Mouse (Mus musculus): ENCODE results near the gene Il1r2.

The Il1r2 gene

DNA sequence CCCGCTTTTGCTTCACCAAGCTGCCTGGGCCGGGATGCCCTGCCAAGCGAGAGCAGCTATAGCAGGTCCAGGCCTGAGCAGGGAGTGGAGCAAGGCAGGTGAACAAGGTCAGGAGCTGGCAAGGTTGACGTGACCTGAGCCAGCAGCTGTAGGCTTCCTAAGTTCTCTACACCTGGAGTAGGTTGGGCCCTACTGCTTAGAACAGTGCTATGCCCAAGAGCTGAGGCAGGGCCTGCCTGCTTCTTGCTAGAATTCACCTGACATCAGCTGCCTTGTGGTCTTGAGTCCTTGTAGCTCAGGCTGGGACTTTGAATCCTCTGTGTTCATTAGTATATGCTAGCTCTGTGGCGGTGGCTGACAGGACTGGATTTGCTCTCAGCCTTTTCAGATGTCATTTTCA lies at the start of gene Il1r2:
TSS of gene Il1r2 (plus strand) at position 301 of the 400 bp plus-strand sequence.
- DNase-seq (ENCODE audit: low read depth): no peak

DNA sequence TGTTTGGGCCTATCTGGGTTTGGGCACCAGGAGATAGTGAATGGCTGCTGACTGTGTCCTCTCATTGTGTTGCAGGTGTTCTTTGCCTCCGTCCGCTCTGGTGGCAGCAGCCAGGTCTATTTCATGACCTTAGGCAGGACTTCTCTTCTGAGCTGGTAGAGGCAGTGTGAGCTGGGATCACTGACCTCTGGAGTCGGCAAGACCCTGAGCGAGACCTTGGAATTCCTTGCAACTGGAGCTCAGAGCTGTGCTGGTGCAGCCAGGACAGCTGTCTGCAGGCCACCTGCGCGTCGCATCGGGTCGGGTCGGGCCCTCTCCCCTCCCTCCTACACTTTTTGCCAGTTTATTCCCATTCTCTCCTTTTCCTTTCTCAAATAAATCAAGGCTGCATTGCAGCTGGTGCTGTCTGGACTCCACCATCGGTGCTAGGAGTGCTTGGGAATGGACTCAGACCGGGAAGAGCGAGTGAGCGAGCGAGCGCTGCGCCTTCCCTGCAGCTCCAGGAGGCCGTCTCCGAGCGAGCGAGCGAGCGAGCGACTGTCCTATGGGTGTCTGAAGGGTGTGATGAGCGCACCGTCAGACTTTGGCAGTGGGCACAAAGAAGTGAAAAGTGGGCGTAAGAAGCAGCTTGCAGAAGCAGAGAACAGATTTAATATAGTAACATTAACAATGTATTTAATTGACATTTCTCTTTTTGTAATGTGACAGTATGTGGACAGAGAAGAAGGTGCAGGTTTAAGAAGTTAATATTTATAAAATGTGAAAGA lies 49.1 kb upstream of the Il1r2 start:
- DNase-seq (ENCODE audit: low read depth): no peak

DNA sequence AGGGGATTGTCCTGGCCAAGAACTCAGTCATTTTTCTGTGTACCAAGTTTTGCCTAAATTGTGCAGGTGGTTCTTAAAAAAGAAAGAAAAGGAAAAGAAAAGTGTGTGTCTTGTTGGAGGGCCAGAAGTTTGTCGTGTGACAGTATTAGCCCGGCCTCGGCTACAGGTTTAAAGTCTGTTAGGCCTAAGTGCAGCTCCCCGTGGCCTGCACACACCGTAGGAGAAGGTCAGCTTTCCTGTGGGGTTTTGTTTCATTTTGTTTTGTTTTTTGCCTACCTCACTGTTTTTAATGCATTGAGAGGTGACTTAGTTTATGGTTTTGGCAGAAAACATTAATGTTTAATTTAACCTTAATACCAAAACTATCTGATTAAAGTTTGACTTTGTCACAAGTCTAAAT lies 48.5 kb upstream of the Il1r2 start:
- DNase-seq (ENCODE audit: low read depth): no peak

DNA sequence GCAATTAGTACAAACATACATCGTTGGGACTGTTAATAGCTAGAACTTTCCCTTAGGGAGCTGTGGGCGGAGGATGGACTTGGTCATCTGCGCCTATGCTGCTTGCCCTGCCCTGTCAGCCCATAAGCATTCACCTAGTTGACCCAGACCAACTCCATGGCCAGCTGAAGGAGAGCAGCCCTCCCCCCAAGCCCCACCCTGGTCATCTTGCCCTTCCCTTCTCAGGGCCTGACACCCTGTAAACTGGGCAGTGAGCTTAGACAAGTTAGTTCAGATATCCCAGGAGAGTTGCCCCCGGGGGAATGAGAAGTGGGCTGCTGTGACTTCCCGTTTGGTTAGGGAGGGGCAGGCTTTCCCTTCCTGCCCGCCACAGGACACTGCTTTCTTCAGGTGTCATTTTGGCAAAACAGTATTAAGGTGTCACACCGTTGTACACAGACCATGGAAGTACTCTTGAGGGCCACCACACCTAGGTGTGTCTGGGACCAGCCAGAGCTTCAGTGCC lies 46.7 kb upstream of the Il1r2 start:
- no peak for DNase-seq (ENCODE audit: low read depth)

DNA sequence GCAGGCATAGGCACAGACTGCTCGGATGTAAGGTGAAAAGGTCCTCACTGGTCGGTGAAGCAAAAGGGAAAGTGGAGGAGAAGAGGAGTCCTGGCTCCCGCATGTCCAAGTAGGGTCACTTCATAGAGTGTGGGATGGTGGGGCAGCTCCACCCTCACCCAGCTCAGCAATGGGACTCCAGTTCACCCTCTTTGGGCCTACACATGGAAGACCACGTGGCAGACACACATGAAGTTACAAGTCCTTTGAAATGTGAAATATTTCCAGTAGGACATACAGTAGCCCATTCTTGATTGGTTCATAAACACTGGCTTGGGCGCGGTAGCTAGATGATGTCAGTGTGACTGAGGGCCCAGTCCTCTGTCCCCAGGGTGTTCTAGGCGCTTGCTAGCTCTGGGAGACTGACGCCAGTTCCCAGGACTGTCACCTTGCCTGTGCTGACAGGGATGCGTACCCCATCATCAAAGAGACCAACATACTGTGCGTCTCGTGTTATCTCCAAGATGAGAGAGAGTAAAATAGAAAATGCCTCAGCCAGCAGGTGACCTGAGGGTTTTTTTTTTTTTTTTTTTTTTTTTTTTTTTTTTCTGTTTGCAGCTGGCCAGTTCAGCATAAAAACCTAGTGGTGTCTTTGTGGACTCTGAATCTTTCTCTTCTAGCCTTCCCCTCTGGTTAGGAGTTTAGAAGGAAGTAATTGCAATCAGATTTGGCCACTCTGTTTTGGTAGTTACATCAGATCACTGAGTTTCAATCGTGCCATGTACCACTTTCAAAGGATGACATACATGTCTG lies 45.5 kb upstream of the Il1r2 start:
- DNase-seq (ENCODE audit: low read depth): no peak

DNA sequence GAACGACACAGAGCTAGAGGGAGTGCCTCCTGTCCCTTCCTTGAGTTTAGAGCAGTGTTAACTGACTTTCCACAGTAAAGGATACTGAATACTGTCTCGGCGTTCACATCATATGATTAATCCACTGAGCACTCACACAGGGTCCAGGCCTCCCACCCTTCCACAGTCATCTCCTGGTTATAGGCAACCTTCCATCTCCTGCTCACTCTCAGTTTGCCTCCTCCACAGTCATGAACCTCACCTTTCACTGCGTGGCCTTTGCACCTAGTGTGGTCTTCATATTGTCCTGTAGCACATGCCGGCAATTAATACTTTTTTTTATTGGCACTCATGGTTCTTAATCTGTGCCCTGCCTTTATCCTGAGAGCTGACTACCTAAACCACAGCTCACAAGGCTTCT lies 44.3 kb upstream of the Il1r2 start:
- DNase-seq (ENCODE audit: low read depth): no peak

DNA sequence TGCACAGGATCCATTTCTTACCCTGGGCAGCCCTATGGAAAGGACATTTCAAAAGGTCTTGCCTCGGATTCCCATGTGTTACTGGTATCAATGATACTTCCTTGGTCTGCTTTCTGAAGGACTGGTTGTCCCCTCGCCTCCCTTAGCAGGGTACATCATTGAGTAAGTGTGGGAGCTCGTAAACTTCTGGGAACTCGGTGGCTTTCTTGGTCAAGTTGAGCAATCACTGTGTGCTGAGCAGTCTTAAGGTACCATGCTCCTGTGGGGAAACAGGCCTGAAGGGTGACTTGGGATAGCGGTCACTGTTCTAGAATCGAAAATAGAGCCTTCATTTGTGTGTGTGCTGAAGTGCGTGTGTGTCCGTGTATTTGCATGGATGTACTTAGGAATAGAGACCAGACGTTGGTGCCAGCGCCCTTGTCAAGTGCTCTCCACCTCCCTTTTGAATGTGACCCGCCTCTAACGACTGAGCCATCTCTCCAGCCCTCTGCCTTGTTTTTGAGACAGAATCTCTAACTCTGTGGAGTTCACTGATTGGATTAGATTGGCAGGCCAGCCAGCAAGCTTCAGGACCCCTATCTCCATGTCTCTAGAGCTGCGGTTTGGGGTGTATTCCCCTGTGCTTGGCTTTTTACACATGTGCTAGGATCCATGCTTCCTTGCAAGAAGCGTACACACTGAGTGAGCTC lies 43.4 kb upstream of the Il1r2 start:
- no peak for DNase-seq (ENCODE audit: low read depth)

DNA sequence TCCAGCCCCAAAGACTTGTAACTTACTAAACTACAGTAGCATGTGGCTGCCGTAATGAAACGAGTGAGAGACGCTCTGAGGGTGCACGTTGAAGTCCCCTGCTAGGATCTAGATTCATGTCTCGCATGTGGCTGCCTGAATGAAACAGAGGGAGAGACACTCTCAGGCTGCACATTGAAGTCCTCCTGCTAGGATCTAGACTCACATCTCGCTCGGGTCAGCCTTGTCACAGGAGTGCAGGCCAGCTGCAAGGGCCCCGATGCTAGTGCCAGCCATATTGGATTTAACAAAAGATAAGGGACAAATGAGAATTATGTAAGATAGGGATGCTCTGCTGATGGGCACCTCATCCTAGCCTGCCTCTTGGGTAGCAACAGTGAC lies 42.9 kb upstream of the Il1r2 start:
- DNase-seq (ENCODE audit: low read depth): no peak

DNA sequence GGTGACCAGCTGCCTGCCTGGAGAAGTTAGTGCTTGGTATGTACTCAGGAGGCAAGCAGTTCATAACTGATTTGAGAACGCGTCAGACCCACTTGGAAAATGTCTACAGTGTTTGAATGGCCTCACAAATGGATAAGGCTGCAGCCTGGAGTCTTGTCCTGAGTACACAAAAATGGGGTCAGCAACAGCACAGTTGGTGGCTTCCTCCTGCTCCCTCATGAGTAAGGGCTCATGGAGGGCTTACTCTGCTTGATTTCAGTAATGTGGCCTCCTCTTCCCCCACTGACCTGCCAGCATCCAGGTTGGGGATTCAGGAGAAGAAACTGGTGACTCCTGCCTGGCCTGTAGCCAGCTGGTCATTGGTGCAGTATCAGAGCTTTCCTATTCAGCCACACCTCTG lies 42.3 kb upstream of the Il1r2 start:
- DNase-seq (ENCODE audit: low read depth): no peak

DNA sequence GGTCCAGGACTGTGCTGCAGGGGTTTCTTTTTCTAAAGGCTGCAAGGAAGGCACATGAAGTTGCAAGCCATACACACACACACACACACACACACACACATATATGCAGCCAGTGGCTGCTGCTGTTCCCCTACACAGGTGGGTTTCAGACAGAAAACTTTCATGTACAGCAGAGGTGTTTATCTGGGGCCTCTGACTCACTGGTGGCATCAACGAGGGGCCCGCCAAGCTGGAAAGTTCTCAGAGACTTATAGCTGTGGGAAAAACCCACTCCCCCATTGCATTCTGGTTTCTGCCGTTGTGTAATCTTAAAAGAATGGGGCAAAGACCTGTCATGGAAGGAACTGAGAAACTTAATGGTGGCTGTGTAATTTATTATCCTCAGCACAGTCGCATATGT lies 40.6 kb upstream of the Il1r2 start:
- no peak for DNase-seq (ENCODE audit: low read depth)

DNA sequence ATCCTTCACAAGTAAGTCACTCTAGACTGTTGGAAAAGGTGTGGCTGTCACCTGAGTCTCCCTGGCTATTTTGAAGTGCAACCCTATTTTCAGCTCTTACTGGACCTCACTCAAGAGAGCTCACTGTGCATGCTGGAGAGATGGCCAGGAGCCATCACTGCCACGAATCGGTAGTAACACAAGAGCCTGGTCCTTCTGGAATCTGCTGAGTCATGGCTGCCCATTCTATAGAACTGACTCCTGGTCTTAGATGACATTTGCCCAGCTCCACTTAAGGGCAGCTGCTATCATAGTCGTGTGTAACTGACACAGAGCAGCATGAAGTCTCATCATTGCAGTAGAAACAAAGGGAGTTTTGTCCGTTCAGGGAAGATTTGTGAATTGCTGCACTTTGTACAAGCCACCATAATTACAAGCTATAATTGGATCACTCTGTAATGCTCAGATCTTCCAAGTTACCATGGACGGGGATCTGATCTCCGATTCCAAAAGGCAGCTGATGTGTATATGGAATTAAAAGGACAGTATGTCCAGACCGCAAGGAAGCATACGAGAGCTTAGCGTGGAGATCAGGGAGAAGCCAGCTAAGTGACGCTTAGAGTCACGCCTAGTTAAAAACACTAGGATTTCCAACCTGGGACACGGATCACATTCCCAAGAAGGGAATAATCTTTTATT lies 40.0 kb upstream of the Il1r2 start:
- no peak for DNase-seq (ENCODE audit: low read depth)

DNA sequence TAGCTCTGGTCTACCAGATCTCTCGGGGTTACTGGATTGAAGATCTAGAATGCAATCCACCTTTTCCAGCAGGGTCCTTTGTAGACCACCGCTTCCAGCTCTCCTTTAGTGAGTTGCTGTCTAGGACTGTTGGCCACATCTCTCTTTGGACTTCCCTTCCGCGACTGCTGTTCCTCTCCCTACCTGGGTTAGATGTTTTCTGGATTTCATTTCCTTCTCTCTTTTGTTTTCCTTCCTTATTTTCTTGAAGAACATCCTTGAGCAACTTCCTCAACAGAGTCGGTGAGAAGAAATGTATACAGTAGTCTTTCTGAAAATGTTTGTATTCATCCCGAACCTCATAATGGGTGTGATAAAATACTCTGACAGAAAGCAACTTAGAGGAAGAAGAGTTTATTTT lies 36.0 kb upstream of the Il1r2 start:
- DNase-seq (ENCODE audit: low read depth): no peak

DNA sequence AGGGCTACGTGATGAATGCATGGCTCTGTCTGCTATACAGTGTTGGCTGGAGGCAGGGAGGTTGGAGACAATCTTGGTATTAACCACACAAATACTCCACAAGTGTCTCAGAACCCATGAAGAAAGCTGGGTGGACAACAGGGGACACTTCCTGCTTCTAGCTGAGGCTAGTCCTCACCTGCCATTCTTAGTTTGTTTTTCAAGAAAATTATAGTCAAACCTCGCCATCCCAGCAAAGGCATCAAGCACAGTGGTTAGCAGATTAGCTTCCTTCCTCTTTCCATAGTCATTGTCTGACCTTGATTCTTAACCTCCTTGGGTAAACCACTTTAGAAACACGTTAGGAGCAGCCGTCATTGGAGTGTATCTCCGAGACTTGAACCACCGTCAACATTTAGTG lies 28.2 kb upstream of the Il1r2 start:
- no peak for DNase-seq (ENCODE audit: low read depth)

DNA sequence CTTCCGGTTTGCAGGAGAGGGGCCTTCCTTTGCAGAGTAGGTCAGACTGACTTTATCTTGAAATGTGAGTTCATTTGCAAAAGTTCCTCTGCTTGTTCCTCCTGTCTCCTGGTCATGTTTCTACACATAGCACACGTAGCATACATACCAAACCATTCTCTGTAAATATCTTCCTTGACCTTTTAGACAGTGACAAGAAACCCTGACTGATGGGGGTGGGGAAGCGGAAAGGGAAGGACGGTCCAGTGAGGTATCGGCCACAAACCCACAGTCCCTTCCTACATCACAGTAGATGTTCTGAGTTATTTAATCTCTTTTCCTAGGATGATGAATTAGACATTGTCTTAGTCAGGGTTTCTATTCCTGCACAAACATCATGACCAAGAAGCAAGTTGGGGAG lies 27.3 kb upstream of the Il1r2 start:
- no peak for DNase-seq (ENCODE audit: low read depth)

DNA sequence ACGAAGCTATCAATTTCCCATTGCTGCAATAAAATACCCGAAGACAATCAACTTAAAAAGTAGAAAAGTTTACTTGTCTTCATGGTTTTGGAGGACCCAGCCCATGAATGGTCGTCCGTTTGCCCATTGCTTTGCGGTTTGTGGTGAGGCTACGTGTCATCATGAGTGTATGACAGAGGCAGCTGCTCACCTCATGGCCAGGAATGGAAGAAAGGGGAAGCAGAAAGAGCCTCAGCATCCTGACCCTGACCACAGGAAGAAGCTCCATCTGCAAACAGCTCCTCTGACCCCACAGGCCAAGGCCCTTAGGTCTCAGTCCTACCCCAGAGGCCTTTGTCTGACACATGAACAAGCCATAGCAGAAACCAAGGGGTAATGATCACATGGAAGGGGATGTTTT lies 22.7 kb upstream of the Il1r2 start:
- DNase-seq (ENCODE audit: low read depth): peak; percentile 47

DNA sequence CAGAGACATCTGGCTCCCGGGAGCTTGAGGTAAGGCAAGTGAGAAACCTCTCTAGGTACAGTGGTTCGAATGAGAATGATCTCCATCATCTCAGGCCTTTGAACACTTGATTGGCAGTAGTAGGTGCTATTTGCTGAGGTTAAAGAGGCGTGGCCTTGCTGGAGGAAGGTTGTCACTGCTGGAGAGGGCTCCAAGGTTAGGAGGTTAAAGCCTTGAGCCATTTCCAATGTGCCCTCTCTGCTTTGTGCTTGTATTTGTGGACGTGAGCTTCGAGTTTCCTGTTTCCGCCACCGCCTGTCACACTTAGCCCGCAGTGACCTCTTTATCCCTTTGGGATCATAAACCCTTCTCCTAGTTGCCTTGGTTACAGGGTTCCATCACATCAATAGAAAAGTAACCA lies 21.7 kb upstream of the Il1r2 start:
- no peak for DNase-seq (ENCODE audit: low read depth)

DNA sequence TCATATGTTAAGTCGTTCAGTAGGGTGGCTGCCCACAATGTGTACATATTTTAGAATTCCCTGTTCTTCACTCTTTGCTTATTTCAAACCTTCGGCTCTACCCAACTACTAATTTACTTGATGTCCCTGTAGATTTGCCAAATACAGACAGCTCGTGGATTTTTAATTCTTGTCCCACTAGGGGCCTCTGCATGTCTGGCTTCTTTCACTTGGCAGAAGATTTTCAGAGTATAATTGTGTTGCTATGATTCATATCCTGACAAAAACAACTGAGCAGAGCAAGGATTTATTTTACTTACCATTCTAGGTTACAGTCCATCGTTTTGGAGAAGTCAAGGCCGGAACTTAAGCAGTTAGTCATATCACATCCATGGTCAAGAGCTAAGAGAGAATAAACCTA lies 20.8 kb upstream of the Il1r2 start:
- no peak for DNase-seq (ENCODE audit: low read depth)

DNA sequence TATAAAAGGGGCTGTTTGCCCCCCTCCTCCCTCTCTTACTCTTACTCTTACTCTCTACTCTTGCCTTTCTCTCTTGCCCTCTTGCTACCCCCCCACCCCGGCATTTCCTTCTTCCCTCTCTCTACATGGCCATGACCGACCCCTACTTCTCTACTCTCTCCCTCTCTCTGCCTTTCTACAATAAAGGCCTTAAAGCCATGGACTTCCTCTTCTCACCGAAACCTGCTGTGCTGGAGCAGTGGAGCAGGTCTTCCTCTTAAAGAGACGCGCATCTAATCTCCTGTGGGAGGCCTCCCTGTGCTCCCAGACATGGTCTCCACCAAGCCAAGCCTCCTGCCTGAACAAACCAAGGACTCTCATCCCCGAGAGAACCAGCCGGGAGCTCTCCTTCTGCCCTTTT lies 18.8 kb upstream of the Il1r2 start:
- no peak for DNase-seq (ENCODE audit: low read depth)

DNA sequence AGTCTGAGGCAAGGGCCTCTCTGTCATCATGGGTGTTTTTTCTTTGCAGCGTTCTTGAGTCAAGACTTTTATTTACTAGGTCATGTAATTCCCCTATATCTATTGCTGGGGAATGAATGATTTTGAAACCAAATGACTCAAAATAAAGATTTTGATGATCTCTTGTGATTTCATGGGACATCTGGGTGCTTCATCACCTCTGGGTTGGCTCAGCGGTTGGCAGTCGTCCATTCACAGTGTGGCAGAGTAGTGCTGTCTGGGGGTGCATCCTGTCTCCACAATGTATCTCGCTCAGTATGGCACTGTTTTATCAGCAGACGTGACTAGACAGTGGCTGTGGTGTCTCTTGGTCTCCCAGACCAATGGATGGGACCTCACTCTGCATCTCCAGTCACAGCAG lies 17.9 kb upstream of the Il1r2 start:
- DNase-seq (ENCODE audit: low read depth): no peak

DNA sequence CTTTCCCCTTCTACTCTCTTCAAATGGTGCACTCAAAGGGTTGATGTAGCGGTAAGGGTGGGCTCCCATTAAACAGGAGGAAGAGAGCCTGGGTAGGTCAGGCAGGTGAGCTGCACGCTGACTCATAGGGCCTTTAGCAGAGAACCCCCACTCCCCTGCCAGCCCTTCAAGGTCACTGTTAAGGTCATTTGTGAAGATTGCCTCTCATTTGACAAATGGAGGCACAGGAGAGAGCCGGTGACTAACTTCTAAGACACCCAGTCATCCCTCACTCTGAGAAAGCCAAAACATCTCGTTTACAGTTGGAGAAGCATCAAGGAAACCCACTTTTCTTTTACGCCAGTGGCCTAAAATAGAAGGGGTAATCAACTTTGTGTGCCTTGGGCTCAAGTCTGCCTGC lies 16.5 kb upstream of the Il1r2 start:
- DNase-seq (ENCODE audit: low read depth): no peak

DNA sequence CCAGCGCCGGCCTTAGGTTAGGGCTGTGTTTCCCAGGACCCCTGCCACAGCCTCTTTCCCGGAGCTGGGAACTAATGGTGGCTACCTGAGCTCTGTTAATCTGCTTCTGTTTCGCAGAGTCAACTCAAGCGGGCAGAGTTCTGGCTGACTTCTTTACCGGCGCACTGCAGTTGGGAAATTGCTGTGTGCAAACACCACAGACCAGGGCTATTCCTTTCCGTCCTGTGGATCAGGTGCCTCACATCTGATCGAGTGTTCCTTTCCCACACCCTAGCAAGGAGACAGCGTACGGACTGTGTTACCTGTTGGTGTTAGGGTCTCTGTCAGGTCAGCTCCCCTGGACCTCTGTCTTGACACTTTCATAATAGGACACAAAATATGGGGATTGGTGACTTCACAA lies 15.9 kb upstream of the Il1r2 start:
- DNase-seq (ENCODE audit: low read depth): no peak

DNA sequence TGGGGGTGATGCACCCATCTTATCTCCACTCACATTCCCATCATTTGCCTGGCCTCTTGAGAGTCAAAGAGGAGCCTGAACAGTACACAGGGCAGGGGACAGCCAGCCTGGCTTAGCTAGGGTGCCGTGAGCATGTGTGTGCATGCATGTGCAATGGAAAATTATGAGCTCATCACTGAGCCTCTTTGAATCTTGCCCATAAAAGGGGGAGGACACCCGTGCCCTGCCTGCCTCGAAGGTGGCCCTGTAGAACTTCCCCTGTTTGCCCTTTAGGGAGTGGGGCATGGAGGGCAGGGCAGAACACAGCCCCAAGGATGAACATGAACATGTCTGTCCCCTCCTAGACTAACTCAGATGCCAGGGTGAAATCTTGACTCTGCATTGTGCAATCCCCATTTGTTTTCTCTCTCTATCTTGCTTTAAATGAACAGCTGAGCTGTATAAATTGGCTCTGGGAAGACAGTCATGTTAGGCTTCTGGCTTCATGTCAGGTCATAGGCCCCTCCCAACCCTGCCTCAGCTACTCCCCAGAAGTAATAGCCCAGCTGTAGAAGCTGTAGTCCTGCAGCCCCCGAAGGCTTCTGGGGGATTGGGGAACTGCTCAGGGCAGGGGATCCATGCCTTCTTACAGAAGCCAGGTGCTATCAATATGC lies 14.6 kb upstream of the Il1r2 start:
- no peak for DNase-seq (ENCODE audit: low read depth)
